Mouse (Mus musculus) lung, postnatal 14 days (tissue): ENCODE measurements around the gene Cers3.

Experiments
- DNase-seq: peaks from one replicate; pipeline ENCODE4 v3.0.0; 2021

Gene Cers3

DNA sequence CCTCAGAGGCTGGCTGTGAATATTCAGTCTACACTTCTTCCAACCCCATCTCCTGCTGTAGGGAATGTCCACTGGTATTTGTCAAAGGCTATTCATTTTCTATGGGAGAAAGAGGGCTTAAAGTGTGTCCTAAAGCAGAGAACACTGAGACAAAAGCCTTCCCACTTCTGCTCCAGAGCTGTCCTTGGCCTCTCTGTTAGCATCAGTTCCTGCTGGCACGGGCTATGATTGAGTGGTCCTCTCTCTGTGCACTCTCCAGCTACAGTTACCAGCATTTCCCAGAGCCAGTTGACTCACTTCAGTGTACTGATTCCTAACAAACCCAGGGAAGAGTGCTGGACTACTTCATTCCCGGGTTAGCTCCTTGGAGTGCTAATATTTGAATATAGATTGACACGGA lies 43.2 kb downstream of the Cers3 start:
- no peak for DNase-seq

DNA sequence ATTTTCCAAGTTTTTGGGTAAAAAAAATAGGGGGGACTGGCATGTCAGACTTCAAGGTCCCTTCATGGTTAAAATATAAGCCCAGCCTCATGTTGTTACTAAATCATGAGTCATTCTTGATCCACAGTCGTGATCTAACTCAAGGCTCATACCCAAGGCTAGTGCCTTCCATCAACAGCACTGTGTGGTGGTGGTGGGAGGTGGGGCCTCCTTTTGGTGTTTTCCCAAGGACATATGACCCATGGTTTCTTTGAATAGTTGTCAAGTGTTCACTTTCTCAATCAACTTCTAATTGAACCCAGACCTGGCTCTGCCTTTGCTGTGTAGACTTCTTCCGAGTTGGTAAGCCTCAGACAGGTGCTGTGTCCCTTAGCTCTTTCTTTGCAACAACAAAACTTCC lies 44.5 kb downstream of the Cers3 start:
- no peak for DNase-seq

DNA sequence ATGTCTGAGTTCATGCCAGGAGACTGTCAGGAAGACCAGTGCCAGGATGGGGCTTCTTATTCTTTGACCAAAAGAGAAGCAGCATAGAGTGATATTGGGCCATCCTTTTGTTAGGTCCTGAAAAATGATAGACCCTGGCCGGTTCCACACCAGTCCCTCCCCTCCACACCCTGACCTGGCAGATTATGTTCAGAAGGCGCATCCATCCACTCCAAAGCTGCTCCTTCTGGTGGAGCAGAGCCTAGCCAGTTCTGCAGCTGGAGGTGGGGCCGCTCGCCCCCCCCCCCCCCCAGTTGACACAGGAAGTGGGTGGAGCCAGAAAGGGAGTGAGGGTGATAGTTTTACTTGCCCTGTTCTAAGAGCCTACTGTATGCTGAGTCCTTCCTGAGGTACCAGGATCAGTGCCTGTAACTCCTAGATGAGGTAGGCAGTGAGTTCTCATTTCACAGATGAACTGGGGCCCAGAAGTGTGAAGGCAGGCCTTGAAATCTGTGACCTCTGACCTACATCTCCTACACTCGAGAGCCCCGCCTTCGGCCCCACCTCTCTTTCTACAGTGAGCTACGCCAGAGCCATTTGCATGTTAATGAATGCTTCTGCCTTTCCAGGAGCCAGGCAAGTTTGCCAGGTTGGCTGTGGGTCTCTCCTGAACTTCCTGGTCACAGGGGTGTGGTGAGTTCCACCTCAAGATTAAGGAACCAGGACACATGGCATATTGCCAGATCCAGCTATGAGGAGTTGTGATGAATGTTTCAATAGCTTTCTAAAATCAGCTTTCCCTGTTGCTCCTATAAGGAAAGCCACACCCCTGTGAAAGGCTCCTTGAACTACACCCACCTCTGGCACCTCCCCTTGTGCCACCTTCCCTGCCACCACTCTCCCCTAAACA lies 46.8 kb downstream of the Cers3 start:
- peak; percentile 16 for DNase-seq

DNA sequence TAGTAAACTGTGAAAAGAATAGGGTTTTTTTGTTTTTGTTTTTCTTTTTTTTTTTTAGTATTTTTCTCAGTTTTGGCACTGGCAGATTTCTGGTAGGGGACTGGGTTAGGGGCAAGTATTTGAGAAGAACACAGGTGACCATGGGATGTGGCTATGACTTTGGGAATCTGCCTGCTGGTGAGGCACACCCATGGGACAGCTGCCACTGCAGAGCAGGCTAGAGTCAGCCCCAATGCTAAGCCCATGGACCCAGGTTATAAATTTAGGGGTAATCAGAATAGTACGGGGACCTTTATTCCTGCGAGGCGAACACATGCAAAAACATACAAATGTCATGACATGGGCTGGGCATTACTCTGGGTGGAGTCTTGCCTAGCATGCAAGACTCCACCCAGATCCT lies 47.7 kb downstream of the Cers3 start:
- DNase-seq: no peak

DNA sequence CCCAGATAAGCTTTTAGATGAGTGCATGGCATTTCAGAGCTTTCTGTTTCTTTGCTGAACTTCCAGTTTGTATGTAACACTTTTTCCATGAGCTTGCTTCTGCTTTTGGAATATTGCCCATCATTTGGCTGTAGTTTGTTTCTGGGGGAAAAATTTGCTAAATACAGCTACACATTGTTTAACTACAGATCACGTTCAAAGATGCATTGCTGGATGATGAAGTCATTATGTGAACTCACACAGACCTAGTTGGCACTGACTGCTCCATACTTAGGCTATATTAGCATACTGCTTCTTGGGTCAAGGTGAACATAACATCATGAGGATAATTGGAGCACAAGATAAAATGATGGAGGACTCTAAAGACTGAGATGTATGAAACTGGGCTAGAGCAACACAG lies 53.6 kb downstream of the Cers3 start:
- DNase-seq: no peak

DNA sequence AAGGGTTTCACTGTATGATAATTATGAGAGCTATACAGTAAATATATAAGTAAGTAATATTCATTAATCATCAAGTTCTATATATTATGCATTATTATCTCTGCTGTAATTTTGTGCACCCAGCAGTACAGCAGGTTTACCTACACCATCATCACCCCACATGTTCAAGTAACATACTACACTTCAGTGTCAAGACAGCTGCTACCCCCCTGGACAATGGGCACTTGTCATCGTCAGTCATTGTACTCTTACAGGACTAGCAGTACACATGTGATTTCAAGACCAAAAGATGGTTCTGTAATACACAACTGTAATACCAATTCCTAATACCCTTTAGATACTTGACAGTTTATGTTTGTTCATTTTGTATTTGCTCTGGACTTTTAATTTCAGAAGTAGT lies 54.0 kb downstream of the Cers3 start:
- DNase-seq: no peak

DNA sequence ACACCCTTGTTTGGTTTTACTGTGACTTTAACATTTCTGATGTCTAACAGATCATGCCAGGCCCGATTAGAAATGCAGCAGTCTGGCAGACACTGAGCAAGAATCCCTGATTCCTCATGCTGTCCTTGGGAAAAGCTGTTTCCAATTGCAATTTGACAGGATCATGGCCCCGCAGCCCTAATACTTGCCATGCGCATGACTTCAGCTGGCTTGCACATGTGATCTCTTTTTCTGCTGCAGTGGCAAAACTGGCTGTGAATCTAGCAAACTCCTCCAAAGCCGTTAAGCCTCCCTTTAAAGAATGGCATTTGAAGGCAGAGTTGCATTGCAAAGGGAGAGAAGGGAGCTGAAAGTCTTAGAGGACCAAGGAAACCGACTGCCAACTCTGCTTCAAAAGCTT lies 55.5 kb downstream of the Cers3 start:
- DNase-seq: peak; percentile 28

DNA sequence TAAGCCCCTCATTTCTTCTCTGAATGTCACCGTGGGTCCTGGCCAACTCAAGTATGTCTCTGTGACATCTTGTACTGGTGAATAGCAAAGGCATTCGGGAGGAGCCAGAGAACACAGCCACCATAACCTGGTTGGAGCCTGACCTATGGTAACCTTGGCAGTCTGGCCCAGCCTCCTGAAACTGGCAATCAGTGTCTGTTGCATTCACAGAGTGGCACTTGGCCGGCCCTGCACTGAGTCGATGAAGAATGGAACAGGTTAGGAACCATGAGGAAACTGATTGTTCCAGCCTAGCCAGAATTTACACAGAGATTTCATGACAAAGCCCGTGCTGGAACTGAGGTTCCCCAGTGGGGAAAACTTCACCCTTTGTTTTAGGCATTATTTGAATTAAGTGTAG lies 57.5 kb downstream of the Cers3 start:
- DNase-seq: no peak

DNA sequence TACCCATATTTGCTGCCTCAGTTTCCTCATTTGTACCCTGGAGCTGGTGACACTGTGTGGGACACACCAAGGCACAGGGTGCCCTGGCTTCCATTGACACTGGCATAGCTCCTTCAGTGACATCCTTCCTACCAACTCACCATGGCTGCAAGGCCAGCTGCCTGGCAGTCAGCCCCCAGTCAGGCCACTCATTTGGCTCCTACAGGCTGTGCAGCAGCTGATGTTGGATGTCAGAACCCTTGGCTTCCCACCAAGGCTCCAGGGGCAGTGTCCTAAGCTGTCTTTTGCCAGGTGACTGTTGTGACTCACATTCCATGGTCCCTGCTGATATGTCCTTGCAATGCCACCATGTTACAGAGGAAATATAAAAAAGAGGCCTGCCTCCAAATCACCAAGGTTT lies 58.5 kb downstream of the Cers3 start:
- DNase-seq: no peak

DNA sequence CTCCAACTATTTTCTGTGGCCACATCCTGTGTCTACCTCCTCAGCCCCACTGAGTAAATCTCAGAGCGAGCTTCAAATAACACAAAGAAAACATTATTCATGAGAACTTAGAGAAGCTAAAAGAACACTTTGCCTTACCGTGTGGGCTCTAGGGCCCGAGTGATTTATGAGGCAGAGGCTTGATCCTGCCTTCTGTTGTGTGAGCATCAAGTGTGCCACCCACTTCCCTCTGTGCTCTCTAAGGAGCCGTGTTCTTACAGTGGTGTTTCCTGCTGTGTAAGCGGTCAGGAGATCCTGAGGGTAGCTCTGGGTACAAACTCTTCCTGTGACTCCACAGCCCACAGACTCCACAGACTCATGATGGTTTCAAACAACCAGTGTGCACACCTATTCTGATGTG lies 60.5 kb downstream of the Cers3 start:
- no peak for DNase-seq

DNA sequence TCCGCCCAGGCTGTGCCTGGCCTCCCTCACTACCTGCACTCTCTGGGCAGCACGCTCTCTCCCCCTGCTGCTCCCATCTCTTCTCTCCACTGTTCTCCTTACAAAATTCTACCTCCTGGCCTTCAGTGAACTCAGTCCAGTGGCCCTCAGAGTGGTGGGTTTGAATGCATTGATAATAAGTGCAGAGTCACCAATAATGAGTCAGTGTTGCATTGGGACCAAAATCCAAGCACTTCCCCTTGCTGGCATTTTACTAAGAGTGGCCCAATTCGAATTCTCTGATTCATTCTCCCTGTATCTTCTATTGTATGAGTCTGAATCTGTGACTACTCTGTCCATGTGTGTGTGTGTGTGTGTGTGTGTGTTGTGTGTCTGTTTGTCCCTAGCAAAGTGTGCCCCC lies 63.5 kb downstream of the Cers3 start:
- no peak for DNase-seq

DNA sequence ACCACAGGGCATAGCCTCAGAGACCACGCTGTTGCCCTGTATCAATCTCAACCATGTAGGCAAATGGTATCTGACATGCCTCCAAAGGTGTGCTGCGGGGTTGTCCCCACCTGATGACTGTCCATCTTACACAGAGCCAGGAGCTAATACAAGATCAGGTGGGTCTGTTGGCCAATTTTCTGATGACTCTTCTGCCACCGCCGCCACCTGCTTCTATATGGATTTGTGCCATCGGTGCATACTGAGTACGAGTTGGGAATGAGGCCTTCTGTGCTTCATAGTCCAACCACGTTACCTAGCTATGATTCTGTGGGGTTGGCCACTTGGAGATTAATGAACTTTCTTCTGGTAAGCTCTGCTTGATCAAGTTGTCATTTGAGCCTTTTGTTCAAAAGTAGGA lies 67.1 kb downstream of the Cers3 start:
- DNase-seq: no peak

DNA sequence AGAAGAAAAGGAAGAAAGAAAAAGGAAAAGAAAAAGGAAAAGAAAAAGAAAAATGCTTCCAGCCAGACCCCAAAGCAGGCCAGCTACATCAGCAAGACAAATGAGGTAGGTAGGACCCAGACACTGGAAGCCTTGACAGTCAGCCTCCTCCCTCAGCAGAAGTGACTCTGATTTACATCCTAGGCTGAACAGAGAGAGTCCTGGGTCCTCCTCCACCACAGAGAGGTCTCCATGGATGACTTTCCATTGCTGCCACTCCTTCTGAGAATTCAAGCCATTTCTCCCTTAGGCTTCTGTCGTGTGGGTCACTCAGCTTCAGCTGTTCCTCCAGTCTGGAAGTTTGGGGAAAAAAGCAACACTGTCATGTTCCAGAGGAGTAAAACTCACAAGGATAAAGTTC lies 68.0 kb downstream of the Cers3 start:
- DNase-seq: no peak

DNA sequence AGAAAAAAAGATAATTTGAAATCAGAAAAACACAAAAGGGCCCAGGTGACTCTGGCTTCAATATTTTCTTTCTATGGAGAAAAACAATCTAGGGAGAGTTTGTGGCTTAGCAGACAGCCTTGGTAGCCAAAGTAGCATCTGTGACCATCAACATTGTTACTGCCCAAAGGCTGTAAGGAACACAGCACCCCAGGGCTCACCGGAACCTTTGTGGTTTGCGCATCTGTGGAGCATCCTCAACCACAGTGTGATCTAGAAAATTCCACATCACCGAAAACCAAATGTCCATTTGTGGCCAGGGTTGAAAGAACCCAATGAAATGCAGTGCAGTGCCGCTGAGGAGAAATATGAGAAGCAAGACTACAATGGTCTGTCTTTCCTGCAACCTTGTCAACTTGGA lies 69.0 kb downstream of the Cers3 start:
- DNase-seq: no peak

DNA sequence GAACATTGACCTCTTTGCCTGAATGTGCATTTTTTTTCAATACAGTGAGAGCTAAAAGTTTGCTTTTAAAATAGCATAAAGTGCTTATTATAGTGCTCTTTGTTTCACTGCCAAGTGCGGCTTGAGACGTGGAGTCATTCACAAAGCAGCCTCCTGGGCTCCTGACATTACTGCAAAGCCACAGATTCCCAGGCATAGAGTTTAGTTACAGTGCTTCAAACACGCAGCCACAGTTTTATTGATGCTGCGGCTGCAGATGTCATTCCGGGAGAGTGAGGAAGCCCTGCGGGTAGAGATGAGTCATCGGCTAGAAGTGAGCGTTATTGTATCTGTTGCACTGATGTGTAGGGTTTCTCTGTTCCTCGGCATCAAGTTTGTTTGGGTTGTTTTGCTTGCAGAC lies 69.4 kb downstream of the Cers3 start:
- no peak for DNase-seq

DNA sequence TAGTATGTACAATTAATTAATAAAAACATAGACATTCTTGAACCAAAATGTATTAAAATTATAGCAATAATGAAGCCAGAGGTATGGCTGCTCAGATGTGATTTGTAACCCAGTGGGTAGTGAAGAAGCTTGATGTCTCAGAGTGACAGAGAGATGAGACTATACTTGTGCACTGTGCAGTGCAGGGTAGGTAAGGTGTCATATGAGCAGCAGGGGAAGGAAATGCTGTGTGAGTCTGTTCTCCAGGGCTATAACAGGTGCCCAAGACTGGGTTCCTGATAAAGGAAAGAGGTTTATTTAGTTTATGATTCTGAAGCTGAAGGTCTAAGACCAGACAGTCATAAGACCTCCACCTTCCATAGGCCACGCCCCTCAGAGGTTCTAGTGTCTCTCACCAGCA lies 69.9 kb downstream of the Cers3 start:
- DNase-seq: no peak

DNA sequence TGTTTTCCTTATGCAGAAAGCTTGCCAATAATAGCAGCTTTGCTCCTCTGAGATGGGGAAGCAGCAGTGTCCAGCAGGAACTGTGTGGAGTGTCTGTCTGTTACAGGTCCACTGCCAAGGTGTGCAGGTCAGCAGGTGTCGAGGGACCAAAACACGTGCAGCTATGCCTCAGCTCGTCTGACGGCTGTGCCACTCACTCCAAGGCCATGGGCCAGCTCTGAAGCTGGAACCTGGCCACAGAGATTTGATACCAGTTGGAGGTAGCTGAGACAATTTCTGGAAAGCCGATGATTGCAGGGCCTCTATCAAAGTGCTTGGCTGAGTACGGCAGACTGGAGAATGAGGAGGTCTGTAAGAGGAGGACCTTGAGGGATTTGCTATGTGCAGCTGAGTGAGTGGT lies 72.2 kb downstream of the Cers3 start:
- no peak for DNase-seq

DNA sequence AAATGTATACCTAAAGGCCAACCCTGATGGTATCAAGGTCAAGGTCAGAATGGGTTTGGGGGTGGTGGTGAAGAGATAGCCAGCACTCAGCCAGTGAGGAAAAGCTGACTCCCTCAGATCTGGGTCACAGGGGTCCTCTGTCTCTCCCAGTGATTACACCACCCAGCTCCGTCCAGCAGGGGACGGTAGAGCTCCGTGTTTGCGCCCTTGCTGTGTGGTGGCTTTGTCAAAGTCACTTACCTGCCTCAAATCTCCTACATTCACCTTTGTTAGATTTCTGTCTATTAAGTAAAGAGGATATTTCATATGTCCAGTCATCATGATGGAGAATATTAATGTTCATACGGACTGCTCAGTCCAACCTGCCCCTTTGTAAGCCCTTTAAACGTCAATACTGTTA lies 76.7 kb downstream of the Cers3 start:
- DNase-seq: peak; percentile 74

DNA sequence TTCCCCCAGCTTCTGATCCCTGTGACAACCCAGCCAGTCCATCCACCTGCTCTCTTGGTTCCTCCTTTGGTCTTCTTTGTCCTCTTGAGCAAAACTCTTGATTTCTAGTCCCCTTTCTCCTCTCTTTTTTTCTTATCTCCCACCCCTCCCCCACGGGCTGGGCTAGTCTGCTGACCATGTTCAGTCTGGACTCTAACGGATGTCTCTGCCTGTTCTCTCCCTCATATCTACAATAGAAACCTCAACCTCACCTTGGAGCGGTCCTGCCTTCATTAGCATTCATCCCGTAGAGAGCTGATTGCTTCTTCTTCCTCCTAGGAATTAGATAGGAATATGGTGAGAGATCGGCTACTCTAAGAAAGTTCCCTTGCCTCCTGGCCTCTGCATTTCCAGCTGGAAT lies 87.5 kb downstream of the Cers3 start:
- no peak for DNase-seq

DNA sequence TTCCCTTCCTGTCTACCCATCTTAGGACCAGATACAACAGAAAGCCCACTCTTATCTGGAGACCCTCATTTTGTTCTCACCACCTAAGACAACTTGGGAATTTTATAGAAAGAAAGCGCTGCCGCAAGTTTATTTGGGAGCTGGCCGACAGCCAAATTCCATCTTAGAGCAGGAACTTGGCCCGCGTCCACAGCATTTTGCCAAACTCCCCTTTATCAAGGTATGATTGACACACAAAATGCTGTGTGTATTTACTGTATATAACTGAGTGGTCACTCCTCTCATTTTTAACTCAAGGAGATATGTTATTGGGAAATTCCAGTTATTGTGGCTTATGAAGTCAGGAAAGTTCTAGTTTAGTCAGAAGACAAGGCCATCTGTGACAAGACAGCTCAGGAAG lies 88.0 kb downstream of the Cers3 start:
- peak; percentile 73 for DNase-seq

DNA sequence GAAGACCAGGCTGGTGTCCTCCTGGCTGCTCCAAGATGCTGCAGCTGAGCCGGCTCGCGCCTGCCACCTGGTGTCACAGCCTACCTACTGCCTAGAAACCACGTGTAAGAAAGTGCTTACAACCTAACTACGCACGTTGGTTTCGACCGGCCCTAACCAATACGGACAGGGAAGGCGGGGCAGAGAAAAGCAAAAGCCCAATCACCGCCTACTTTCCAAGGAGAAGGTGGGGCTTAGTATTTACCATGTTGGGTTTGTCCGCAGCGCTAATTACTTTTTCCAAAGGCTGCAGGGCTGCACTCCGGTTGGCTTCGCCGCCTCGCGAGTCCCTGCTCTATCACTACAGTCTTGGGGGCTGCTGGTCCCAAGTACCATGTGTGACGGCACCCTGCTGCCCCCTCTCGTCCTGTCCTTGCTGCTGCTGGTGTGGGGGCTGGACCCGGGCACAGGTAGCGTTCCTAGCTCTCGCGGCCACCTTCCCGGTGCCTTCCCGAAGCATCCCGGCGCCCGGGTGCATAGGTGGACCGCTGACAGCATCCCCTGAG lies 96.2 kb downstream of the Cers3 start, which contains the start of gene Adamts17:
Gene Adamts17, plus strand, starts transcription at position 273 of the 545 bp plus-strand sequence.
- DNase-seq: peak; percentile 93

DNA sequence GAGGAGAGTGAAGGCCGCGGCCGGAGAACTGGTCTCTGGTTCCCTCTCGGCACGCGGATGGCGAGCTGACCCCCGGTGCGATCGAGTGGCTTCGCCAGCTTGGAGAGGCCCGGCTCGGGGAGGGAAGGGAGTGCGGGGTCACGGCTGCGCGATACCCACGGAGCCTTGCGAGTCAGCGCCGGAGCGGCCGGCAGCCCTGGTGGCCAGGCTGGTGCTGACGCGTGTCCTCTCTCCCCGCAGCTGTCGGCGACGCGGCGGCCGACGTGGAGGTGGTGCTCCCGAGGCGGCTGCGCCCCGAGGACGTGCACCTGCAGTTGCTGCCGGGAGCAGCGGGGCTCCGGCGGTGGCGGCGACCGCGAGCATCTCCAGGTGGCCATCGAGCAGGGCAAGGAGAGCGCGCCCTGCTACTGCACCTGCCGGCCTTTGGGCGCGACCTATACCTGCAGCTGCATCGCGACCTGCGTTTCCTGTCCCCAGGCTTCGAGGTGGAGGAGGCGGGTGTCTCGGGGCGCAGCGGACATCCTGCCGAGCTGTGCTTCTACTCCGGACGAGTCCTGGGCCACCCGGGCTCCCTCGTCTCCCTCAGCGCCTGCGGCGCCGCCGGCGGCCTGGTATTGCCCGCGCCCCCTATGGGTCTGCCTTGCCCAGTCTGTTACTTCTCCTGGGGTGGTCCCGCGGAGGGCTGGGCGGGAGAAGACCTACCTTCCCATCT lies 96.9 kb downstream of the Cers3 start:
- peak; percentile 55 for DNase-seq

DNA sequence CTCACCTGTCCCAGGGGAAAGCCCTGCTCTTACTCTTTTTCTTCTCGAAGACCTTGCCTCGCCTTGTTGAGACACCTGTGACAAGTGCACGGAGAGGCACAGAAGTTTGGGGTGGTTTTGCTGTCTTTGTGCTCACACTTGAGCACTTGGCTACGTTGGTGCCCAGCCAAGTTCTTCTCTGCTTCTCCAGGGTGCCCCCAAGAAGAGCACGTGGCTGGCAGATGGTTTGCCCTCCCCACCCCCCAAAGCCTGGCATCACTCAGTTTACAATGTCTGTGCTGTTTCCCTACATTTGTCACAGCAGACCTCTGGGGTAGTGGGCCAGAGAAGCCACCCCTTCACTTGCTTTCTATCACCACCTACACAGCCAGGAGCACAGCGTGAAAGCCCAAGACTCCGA lies 97.9 kb downstream of the Cers3 start:
- DNase-seq: no peak

DNA sequence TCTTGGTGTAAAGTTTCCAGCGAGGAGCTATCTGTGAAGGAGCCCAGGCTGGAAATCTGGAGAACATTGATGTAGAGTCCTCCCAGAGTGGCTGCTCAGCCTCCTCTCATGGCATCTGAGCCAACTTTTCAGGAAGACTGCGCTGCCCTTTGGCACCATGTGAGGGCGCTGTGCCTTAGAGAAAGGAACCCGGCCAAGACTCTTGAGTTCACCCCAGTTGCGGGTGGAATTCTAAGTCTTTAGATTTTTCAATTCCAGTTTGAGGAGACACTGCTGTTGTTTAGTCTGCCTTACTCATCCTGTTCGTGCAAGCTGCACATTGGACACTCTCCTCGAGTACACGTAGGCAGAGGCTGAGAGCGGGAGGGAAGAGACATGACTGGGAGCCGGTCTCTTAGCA lies 98.7 kb downstream of the Cers3 start:
- peak; percentile 85 for DNase-seq
